Mouse (Mus musculus) WW6 (cell line): ENCODE data around the gene Trp53tg5.
A peak's percentile ranks its signal among the peaks of the same experiment; 100 is the strongest.

ENCODE experiments used
- DNase-seq: peaks from one replicate; pipeline ENCODE4 v3.0.0-alpha.2; 2013; ENCODE audit warnings: low read depth, low spot score

Trp53tg5 gene

DNA sequence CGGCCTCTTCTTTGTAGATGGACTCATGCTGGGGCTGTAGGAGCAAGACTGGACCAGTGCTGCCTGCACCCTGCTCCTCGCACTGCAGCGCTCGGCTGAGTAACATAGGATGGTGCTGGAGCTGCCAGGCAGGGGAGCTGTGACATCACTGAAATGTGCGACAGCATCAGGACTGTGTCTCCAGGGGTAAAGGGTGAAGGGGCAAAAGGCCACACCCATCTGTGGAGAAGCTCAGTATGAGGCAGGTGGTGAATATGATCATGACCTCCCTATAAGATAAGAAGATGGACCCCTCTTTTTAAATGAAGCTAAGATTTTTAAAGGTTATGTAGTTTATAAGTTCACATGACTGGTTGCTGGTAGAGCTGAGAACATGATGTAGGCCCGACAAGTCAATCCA lies at the start of gene Trp53tg5:
Trp53tg5 (minus strand) TSS at position 101 of the 400 bp plus-strand sequence.
- DNase-seq = no peak

DNA sequence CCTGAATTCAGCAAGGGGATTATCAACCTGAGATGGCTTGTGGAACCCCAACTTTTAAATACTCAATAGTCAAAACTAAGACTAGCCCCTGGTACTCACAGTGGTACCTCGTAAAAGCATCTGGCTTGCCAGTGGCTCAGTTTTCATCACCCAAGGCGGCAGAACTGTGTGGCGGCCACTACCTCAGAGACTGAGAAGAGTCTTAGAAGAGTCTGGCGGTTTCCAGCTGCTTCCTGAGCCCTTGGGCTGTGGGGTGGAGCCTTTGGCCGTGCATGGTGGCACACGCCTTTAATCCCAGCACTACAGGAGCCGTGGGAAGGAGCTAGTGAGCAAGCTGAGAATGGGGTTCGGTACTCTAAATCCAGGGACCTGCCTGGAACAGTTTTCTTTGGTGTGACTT lies 48.8 kb upstream of the Trp53tg5 start:
- DNase-seq = no peak

DNA sequence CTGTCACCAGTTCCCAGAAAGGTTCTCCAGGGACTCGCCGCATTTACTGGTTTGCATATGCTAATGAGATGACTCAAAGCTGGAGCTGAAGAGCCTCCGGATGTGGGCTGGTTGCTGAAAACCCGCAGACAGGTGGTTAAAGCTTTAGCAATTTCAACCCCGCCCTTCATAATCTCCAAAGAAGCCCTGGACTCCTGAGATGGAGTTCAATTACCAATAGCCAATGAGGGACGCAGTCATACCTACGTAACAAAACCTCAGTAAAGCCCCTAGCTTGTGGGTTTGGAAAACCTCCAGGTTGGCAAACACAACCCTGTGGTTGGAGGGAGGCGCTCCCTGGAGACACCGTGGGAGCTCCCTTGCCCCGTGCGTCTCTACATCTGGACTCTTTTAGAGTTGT lies 48.3 kb upstream of the Trp53tg5 start:
- DNase-seq = no peak

DNA sequence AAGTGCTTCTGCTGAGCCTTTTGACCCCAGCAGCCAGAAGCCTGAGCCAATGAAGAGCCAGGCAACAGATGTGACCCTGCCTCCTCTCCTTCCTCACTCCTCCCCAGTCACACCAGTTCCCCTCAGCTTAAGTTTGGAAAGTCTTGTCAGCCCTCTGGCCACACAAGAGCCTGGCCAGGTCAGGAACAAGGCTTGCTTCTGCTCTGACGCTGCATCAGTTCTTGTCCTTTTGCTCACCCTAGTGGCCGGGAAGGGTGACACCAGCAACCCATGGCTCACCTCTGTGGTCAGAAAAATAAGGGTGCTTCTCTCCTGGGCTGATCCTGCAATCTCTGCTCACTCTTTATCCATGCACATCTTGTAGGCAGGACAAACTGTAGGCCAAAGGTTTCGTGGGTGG lies 47.3 kb upstream of the Trp53tg5 start:
- no peak for DNase-seq

DNA sequence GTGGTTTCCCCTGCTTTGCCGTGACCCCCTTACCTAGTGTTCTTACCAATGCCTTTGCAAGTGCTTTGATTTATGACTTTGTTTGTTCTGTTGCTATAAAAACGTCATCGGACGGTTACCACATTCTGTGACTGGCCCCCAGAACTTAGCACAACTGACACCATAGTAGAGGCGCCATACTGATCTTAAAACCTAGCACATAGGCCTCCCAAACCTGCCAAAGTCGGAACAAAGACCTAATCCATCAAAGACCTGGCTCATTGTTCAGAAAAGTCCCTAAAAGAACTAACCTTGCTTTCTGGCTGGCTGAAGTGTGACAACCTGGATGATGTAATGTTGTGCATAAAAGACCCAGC lies 45.6 kb upstream of the Trp53tg5 start:
- no peak for DNase-seq

DNA sequence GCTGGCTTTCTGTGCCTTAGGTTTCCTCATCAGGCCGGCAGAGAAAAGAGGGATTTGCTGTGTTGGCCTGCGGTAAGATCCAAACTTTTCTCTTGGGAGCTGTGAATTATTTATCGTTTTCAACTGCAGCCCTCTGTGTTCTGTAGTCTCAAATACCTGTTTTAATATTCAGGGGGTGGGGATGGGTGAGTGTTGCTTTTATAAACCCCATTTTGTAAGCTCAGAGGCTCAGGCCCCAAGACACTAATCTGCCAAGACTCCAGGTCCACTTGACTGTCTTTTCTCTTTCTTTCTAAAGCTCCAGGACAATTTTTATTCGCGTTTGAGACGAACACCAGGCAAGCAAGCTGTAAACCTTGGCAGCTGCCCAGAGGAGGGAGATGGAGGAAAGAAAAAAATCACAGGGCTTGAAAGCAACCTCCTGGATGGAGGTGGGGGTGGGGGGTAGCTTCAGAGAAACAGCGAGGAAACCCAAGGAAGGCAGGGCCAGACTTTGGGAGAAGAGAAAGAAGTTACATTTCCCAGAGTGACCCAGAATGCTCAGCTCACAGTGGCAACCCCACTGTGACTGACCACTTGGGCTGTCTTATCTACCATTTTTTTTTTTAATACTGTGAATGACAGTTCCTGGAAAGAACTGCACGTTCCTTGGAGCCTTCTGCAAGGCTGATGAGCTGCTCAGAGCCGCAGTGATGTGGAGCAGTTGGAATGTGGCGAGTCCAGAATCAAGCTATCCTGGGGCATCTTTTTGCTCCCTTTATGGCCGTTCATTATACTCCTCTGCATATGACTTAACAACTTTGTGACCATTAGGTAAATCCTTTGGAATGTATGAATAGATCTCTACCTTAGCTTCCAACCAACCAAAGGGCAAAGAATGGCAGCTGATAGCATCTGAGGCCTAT lies 45.0 kb upstream of the Trp53tg5 start:
- no peak for DNase-seq

DNA sequence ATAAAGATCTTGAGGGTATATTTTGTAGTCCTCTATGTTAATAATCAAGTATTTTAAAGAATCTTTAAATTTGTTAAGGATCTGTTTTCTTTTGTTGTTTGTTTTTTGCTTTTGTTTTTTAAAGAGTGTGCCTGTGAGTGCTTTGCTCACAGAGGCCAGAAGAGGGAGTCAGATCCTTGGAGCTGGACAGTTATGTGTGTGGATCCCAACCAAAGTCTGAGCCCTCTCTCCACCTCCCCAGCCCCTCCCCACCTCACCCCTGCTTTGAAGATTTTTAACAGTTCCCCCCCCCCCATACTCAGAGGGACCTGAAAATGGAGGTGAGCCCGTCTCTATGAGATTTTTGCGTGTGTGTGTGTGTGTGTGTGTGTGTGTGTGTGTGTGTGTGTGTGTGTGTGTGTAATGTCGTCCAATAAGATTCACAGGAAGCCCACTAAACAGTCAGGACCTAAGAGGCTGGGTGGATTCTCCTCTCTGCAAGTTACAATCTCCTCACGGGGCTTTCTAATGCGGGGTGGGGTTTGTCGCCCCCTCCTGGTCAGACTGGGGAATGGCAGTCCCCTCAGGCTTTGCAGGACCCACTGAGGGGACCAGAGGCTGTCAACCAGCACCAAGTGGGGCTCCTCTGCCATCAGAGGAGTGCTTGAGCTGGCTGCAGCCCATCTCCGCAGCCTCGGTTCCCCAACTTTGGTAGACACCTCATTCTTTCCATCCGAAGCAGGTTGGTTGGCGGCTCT lies 44.1 kb upstream of the Trp53tg5 start:
- DNase-seq = no peak

DNA sequence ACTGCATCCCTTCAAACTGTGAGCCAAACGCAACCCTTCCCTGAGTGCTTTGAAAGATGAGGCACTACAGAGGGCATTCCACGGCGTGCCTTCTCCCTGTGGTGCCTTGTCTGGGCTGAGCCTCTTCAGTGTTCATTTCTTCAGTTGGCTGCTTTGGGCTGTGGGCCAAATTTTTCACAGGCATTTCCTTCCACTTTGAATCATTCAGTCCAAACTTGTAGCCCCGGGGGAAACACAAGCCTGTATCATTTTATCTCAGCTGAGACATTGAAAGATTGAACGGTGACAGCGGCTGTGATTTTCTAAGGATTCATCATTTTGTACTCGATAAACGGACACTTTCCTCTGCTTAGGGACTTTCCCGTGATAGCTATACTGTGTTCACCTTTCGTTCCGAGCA lies 43.1 kb upstream of the Trp53tg5 start:
- no peak for DNase-seq

DNA sequence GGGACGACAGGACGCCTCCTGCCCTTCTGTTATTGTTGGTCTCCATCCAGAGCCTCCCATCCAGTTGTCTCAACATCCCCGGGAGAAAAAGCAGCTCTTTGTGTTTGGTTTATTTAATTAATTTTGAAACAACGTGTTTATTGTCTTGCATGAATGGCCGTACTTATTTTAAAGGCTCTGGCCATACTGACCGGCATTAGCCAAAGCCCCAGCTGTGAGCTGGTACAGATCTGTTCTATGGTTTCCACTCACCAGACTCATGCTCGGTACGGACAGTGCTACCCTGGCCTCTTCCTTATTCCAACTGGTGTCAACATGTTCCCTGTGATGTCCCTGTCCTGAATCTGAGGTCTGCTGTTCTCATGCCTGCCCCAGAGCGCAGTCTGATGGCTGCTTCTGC lies 42.4 kb upstream of the Trp53tg5 start:
- DNase-seq = no peak

DNA sequence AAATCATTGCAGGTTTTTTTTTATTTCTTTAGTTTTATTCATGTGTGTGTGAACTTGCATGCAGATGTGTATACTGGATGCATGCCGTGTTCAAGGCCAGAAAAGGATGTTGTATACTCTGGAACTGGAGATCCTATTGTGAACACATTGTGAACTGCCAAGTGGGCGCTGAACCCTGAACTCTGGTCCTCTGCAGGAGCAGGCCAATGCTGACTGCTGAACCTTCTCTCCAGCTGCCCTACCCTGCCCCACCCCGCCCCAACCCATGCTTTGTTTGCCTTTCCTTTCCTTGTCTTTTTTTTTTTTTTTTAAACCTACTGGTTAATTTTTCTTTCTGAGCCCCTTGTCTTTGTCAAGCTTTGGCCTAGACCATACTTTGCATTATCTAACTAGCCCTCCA lies 41.4 kb upstream of the Trp53tg5 start:
- no peak for DNase-seq

DNA sequence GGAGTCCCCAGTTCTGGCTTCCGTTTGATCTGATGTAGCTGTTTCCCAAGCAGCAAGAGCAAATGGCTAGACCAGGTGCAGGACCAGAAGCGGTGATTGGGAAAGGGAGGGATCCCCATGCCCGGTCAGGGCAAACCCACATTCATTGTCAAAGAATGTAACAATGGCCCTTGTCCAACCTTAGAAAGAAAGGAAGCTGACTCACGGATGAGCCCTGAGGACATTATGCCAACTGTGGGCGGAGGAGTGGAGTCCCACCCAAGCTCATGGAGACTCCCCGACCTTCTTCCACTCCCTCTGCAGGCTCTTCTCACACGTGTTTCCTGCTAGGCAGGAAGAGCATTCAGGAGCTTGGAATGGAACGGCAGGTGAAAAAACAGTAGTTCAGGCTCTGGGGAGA lies 39.9 kb upstream of the Trp53tg5 start:
- no peak for DNase-seq

DNA sequence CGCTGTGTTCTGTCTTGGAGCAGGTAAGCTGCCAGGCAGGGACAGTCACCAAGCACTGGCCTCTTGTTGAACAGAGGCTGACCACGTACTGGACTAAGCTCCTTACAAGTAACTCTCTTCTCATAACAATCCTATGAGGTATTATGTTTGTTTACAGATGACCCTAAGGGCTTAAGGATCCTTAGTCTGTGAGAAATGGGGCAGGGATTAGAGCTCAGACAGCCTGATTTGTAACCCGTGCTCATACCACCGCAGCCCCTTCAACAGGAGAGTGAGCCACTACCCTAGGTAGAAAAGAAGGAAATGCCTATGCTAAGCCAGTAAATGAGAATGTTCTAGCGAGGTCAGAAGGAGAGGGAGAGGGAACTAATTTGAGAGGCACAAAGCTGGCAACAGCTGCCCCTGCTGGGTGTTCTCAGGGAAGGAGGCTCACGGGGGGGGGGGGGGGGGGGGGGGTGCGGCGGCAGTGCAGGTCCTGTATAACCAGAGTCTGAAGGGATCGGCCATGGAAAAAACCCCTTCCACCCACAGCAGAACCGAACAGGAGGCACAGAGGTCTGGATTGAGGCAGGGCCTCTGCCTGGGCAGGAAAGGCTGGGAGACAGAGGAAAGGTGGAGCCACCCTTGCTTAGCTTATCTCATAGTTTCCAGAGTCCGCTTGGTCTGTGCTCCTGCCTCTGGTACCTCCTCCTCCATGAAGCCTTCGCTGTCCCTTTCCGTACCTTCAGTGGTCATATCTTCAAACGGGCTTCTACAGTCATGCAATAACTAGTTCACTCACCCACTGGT lies 38.8 kb upstream of the Trp53tg5 start:
- DNase-seq = no peak

DNA sequence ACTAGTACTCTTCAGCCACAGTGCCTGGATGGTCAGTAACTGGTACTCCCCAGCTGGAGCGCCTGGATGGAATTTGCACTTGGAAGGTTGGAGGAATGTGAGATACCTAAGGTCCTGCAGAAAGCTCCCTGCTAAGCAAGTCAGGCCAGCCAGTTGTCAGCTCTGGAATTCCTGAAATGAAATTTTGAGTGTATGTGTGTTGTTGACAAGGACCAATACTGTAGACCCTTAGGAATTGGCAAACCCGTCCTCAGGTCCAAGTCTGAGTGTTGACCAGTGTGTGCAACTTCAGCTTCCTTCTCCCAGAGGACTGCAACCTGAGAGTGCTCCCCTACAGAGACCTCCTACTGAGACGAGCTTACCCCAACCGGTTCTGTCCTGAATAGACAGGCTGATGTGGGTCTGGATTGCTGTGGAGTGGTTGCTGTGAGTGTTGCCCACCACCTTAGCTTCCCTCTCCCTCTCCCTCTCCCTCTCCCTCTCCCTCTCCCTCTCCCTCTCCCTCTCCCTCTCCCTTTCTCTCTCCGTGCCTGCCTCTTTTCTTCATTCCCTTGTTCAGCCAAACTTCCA lies 37.2 kb upstream of the Trp53tg5 start:
- no peak for DNase-seq

DNA sequence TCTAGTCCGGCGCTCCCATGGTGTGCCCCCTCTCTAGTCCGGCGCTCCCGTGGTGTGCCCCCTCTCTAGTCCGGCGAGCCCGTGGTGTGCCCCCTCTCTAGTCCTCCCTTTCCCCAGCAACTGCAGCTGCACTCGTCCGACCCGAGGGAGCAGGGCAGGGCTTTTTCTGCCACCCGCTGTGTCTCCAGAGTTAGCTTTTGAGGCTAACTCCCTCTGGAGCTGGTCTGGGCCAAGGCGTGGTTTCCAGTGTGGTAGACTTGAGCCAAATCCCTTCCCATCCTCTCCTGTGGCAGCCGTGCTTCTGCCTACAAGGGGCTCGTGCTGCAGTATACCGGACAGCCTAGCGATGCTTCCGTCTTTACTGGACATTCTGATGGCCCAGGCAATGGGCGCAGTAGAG lies 34.3 kb upstream of the Trp53tg5 start:
- DNase-seq = no peak

DNA sequence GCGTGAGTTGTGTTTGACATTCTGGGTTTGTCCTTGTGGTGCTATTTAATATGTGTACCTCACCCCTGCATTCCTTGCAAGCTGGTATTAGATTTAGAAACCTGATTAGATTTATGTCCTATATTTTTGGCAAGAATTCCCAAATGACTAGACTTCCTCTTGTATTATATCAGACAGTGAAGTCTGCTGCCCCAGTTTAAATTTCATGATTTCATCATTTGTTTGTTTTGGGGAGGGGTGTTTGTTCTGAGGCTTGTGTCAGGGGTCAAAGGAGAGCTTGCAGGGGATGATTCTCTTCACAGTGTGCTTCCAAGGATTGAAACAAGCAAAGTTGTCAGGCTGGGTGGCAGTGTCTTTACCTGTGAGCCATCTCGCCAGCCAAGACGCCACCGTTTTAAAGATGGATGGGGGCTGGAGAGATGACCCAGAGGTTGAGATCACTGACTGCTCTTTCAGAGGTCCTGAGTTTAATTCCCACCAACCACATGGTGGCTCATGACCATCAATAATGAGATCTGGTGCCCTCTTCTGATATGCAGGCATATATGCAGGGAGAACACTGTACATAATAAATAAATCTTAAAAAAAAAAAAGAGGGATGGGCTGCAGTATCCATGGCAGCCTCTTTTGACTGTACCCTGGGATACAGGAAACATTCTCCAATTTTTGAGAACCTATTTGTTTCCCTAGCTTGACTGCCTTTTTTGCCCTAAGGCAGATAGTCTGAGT lies 32.3 kb upstream of the Trp53tg5 start:
- no peak for DNase-seq

DNA sequence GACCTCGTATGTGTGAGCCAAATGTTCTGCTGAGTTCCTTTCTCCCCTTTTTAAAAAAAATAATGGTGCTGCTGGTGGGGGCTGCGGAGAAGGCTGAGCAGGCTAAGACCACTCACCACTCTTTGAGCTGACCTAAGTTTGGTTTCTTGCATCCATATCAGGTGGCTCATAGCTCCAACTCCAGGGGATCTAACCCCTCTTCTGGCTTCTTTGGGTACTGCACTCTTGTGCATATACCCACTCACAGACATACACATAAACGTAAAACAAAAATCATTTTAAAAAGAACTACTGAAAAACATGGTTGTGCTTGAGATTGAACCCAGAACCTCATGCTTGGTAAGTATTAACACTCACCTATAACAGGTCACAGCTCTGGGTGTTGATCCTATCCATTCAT lies 31.4 kb upstream of the Trp53tg5 start:
- DNase-seq = no peak

DNA sequence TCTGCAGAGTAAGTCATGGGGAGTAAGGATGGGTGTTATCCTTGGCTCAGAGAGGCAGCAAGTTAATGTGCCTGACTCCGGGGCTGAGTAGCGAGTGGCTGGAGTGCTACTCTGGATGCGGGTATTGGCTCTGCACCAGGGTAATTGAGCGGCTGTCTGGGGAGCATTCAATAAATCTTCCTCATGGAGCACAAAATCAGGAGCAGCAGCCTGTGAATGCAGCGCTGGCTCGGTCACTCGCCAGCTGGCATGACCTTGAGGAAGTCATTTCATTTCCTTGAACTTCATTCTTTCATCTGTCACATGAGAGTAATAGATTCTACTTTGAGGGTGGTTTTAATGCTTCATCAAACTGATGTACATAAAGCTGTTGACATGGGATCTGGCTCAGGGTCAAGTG lies 27.0 kb upstream of the Trp53tg5 start:
- no peak for DNase-seq

DNA sequence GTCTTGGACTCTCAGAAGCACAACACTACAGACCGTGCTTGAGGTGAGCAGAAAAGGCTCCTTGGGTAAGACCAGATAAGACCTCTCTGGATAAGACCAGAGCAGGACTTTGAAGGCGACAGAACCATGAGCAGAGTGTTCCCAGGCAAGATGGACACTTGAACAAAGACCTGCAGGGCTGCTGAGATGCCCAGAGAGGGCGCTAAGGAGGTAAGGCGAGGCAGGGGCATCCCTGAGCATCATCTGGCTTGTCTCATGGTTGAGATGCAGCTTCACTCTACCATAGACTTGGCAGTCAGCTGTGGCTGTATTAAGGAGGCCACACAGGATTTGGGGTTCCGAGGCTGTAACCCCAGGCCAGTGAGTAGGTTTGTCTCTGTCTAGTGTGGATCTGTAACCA lies 25.8 kb upstream of the Trp53tg5 start:
- DNase-seq = no peak

DNA sequence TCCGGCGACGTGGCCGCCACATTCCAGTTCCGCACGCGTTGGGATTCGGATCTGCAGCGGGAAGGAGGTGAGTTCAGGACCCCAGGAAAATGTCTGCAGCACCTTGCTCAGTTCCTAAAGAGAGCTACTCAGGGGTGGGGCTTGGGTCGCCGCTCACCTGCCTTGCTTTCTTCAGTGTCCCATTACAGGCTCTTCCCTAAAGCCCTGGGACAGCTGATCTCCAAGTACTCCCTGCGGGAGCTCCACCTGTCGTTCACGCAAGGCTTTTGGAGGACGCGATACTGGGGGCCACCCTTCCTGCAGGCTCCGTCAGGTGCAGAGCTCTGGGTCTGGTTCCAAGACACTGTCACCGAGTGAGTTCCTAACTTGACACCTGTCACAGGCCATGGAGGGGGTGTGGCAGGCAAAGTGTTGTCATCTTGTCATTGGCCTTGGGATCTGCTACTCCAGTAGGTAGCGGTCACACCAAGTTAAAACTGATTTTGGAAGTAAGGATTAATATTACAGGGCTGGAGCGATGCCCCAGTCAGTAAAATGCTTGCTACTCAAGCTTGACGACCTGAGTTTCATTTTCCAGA lies 24.3 kb upstream of the Trp53tg5 start:
- DNase-seq = no peak

DNA sequence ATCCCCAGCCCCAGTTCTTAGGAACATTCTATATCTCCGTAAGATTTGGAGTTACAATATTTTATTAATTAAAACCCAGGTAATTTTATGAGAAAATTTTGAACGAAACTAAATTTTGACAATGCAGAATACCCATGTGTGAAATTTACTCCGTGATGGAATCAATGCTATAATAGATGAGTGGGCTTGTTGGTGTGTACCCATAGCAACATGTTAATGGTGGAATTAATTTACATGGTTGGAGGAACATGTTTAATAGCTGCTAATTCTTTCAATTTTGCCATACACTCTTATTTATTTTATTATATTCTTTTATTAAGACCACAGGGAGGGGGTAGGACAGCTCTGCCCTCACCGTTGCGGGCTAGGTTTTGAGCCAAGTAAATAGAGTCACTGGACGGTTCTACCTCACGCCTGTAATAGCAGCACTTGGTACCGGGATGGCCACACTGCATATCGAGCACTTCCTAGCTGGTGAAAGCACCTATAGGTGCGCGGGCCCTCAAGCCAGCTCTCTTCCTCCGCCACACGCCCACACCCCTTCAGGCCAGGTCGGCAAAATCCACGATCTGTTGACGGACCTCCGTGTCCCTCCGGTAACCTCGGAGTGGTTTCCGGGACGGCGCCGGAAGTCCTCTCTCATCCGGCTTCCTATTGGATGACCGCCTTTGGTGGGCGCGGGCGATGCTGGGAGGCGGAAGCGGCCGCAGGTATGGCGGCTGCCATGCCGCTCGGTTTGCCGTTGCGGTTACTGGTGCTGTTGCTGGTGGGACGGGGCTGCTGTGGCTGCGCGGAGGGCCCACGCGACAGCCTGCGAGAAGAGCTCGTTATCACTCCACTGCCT lies 23.5 kb upstream of the Trp53tg5 start, which contains the start of gene Pigt:
Pigt (plus strand) TSS at position 674 of the 844 bp plus-strand sequence.
- peak; percentile 45 for DNase-seq
